Comparison of ENCODE assay signal across 9 mouse cellular contexts in the genomic region with DNA sequence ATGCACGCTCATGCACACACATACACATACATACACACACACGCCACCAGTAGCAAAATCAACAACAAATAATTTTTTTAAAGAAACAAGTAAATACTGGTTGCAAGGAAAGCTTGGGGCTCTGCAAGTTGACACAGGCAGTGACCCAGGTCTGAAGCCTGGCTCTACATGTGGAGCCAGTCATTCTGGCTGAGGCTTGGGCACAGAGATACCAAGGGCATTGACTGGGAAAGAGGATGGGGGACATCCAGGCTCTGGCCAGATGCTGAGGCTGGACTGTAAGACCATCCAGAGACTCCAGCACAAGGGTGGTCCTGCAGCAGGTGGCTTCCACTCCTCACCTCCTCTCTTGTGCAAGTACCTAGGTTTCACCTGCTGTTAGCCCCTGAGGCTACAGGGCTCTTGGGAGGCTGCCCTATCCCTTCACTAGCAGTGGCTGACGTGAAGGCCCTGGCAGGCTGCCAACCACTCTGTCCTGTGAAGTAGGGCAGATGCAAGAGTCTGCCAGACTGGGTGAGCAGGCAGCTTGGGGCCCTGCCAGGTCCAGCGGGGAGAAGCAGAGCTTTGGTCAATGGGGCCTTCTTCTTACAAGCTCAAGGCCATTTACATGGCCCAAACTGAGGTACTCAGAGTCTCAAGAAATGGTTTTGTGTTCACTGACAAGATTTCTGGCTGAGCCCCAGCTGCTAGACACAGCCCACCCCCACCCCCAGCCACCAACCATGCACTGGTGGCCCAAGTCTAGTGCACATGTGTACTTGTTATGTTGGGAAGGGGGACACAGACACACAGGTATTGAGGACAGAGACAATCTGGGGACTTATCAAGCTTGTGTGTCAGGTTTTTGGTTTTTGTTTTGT. TPM values are rescaled to one million over a fixed set of nuclear protein-coding genes. Genes with fewer than 3 reads are reported as not detected.
DNase-seq lines count a peak whose midpoint lies in the region; ATAC-seq and TF ChIP-seq lines count a peak whose summit lies in the region.
"Had no signal": no experiment of that assay in that cellular context is flagged by ENCODE, and none has a peak within 500 bp of the region (broad histone marks: within the 10 kb centered on the region; RNA-seq: fewer than 3 reads in every experiment).

No protein-coding gene starts in this region.

- peaks cover 11% of the 10 kb centered on the region; the same call in 1 of the 2 replicates for H3K4me1 ChIP-seq in lung, postnatal 0 days (ENCODE audit: insufficient read depth, low read depth, low read length)

- no peaks in the 10 kb centered on the region for H3K27me3 ChIP-seq in lung, postnatal 0 days (replicated peaks; ENCODE audit: insufficient read depth, low read length)

- WGBS in lung, postnatal 0 days, result 45% methylated on average over 4 of the region's 4 CpGs

- no peak overlapping the region for H3K27ac ChIP-seq in lung, postnatal 0 days (ENCODE audit: low read length)

- H3K9me3 ChIP-seq in lung, postnatal 0 days (ENCODE audit: low read length), result no peaks in the 10 kb centered on the region

- H3K9ac ChIP-seq in lung, postnatal 0 days (replicated peaks; ENCODE audit: low read depth), result no peak overlapping the region

- peak; percentile 96 for DNase-seq in MN1 (ENCODE audit: low spot score)
- DNase-seq in cerebellum, adult 18-20 months, result peak; percentile 81 to 86
- peak; percentile 89 for DNase-seq in frontal cortex, postnatal 10 days (ENCODE audit: low spot score in 2 of 2)
- DNase-seq in heart, postnatal 4 days, result peak; percentile 97
- peak; percentile 92 to 93 for DNase-seq in layer of hippocampus, postnatal 10 days (ENCODE audit: low spot score in 2 of 2)
- peak; percentile 91 for DNase-seq in lung, postnatal 0 days (ENCODE audit: low spot score)
- peak; percentile 96 for DNase-seq in right cerebral cortex, postnatal 14 days
- no peak for DNase-seq in B cell, adult 2 months

- H3K4me2 ChIP-seq in lung, postnatal 0 days (replicated peaks; ENCODE audit: low read depth, low read length), result no peak overlapping the region

- no peak for TF ChIP-seq CTCF in lung, postnatal 0 days (IDR thresholded peaks at IDR 0.05)

- ATAC-seq in lung, postnatal 0 days, result peak; percentile 92

- no peak overlapping the region for H3K4me3 ChIP-seq in lung, postnatal 0 days (ENCODE audit: low read depth, low read length)

- no peak for TF ChIP-seq EP300 in lung, postnatal 0 days (IDR thresholded peaks at IDR 0.05)

- no peaks in the 10 kb centered on the region for H3K36me3 ChIP-seq in lung, postnatal 0 days (ENCODE audit: insufficient read depth, low read length)

RNA-seq across cellular contexts. Expression of a gene that starts 46.9 kb away (rescaled TPM):
- total RNA-seq in heart, postnatal 4 days (2021), result not detected
- not detected for total RNA-seq in layer of hippocampus, postnatal 10 days (2021)
- polyA plus RNA-seq in lung, postnatal 0 days (2015; fragmentation: Nextera tagmentation; extraction: Ambion mirVana), result not detected in 2 replicates
- polyA plus RNA-seq: testis, adult 2 months had no signal

RNA-seq across cellular contexts. Expression of a gene that starts 56.4 kb away (rescaled TPM):
- not detected for total RNA-seq in heart, postnatal 4 days (2021)
- total RNA-seq in layer of hippocampus, postnatal 10 days (2021), result not detected
- polyA plus RNA-seq in lung, postnatal 0 days (2015; fragmentation: Nextera tagmentation; extraction: Ambion mirVana), result not detected in 2 replicates
- polyA plus RNA-seq: testis, adult 2 months had no signal

Comparison
In these comparisons a context has a peak if more than half of its experiments do, and no peak if none do; other contexts are left out.
1. DNase-seq: peak in MN1 (single experiment), cerebellum, adult 18-20 months (2 of 2), frontal cortex, postnatal 10 days (2 of 2), heart, postnatal 4 days (single experiment), layer of hippocampus, postnatal 10 days (2 of 2), lung, postnatal 0 days (single experiment) and right cerebral cortex, postnatal 14 days (single experiment); none in B cell, adult 2 months (0 of 2).